Mouse (Mus musculus) layer of hippocampus, adult 9-11 months (tissue): Measurements from ENCODE around the gene Sun5.
A peak's percentile ranks its signal among the peaks of the same experiment; 100 is the strongest.

Source experiments
- DNase-seq: peaks from one replicate; pipeline ENCODE4 v3.0.0; 2022

Gene Sun5

GRCm38 (mm10) chr2:153808146-153808545 lies 62.7 kb downstream of the Sun5 start:
- DNase-seq = no peak

DNA sequence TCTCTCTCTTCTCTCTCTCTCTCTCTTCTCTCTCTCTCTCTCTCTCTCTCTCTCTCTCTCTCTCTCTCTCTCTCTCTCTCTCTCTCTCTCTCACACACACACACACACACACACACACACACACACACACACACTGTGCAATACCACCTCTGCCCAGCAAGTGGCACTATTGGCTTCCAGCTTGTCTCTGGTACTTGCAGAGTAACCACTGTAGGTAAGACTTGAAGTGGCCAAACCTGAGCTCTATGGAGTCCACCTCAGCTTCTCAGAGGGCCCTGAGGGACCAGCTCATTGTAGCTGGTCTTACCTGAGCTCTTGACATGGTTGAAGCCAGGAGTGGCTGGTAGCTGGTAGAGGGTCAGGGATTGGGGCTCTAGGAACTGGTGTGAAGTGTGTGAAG lies 63.4 kb downstream of the Sun5 start:
- DNase-seq = peak; percentile 41
